Mouse (Mus musculus) liver, adult 2 months (tissue): ENCODE data around the gene Mgst2.

Experiments
- CTCF ChIP-seq: fragments of 200-500 bp; IDR thresholded peaks from 2 replicates; pipeline ENCODE4 v1.5.1; 2011; ENCODE audit warnings: low read depth, low read length, control low read depth
- POLR2A ChIP-seq: fragments of 200-500 bp; IDR thresholded peaks from 2 replicates; pipeline ENCODE4 v1.6.1; 2011; ENCODE audit warnings: low read length, control low read depth; ENCODE audit not compliant: insufficient read depth; ENCODE audit errors: extremely low read depth

DNA sequence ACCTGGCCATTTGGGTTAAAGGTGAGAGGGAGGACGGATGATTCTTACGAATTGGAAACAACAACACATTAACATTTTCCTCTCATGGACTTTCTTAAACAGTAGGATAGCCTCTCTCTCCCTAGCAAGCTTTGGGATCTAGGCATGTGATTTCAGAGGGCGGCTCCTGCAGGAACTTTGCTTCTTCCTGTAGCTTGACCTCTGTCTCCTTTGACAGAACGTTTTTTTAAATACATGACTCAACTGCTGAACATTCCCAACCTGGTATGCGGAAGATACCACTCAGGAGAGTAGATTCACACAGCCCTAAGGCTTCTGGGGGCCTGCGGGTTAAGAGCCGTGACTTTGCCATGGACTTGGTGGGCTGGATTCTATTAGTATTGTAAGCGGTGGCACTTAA, 10.7 kb upstream of the Mgst2 start:
- TF ChIP-seq POLR2A (no peak), CTCF (no peak)
